8 mouse cellular contexts compared by ENCODE assay signal in genomic region chr11:116237742-116238395, GRCm38 (mm10). TPM values are rescaled to one million over a fixed set of nuclear protein-coding genes. Genes with fewer than 3 reads are reported as not detected.
DNase-seq lines count a peak whose midpoint lies in the region; ATAC-seq lines count a peak whose summit lies in the region.

Gene Evpl, minus strand, starts transcription at chr11:116238077.

- no peak within 1 kb of the TSS for H3K27ac ChIP-seq in heart, embryonic 12.5 days (ENCODE audit: poor library complexity, severe bottlenecking)

- peak within 1 kb of the TSS; percentile 20 for H3K4me3 ChIP-seq in heart, embryonic 12.5 days

- 11% methylated on average over 29 of the region's 31 CpGs for WGBS in heart, embryonic 12.5 days

- peak; percentile 21 for DNase-seq in A20 (ENCODE audit: low read depth, low spot score)
- DNase-seq in T-cell, adult 2 months (ENCODE audit: low spot score) = peak; percentile 41
- DNase-seq in kidney, postnatal 14 days = peak; percentile 95
- peak; percentile 94 for DNase-seq in lung, postnatal 36 days
- DNase-seq in thymus, postnatal 25 days = peak; percentile 72
- DNase-seq in left cerebral cortex, adult 11 months (ENCODE audit: low spot score) = no peak

- peaks cover under 1% of the 10 kb centered on the region; the same call in 1 of the 2 replicates for H3K36me3 ChIP-seq in heart, embryonic 12.5 days

- no peaks in the 10 kb centered on the region for H3K9me3 ChIP-seq in heart, embryonic 12.5 days (replicated peaks)

- peaks cover 12% of the 10 kb centered on the region for H3K4me1 ChIP-seq in heart, embryonic 12.5 days (replicated peaks)

- peaks cover 62% of the 10 kb centered on the region for H3K27me3 ChIP-seq in heart, embryonic 12.5 days (replicated peaks)

- H3K9ac ChIP-seq in heart, embryonic 12.5 days = 0 out of 2 replicates have a peak within 1 kb of the TSS, but pooled peaks have one; percentile 21

- ATAC-seq in heart, embryonic 12.5 days (ENCODE audit: insufficient number of reproducible peaks, low FRiP score) = peak; percentile 33; the same call in 1 of the 2 replicates
- no peak for ATAC-seq in inflammation-experienced regulatory T-cells, adult 6 months

- peak within 1 kb of the TSS; percentile 56 for H3K4me2 ChIP-seq in heart, embryonic 12.5 days

RNA-seq across cellular contexts. Expression of gene Evpl, which starts in this region (rescaled TPM):
- 0.53 and 0.84 TPM in 2 replicates for polyA plus RNA-seq in heart, embryonic 12.5 days (2016; fragmentation: Nextera tagmentation; extraction: Ambion mirVana)
- polyA plus RNA-seq in inflammation-experienced regulatory T-cells, adult 6 months (2017; shearing (Covaris generic)) = not detected

Comparison
In these comparisons a context has a peak if more than half of its experiments do, and no peak if none do; other contexts are left out.
1. Peak in ATAC-seq, H3K4me3 ChIP-seq, H3K9ac ChIP-seq and H3K4me2 ChIP-seq in heart, embryonic 12.5 days; RNA of the gene not detected or under 1 TPM.